Mouse (Mus musculus): ENCODE measurements around the gene Tnpo1. TPM values are rescaled to one million over a fixed set of nuclear protein-coding genes. Genes with fewer than 3 reads are reported as not detected.

Tnpo1 gene
- polyA plus RNA-seq, 1 experiment, result 36.0 TPM

- no peak for TF ChIP-seq TCF3 (IDR thresholded peaks at IDR 0.05; ENCODE audit: insufficient read length, low read depth)
- TF ChIP-seq USF1 (IDR thresholded peaks at IDR 0.05; ENCODE audit: low read depth), result no peak
- no peak for TF ChIP-seq MYOG (IDR thresholded peaks at IDR 0.05; ENCODE audit: control insufficient read depth in 1 of 3, insufficient read depth in 1 of 3, insufficient read length in 2 of 3, low read depth in 2 of 3)
- no peak for TF ChIP-seq MYOD1 (IDR thresholded peaks at IDR 0.05; ENCODE audit: control insufficient read depth in 1 of 3, insufficient read length in 2 of 3, low read depth in 2 of 3)
- no peak for TF ChIP-seq POLR2A (IDR thresholded peaks at IDR 0.05; ENCODE audit: insufficient read length, low read depth)
- no peak for TF ChIP-seq POLR2AphosphoS2 (IDR thresholded peaks at IDR 0.05; ENCODE audit: insufficient read length, low read depth)
- no peak for TF ChIP-seq MAX (IDR thresholded peaks at IDR 0.05; ENCODE audit: low read depth)
- TF ChIP-seq E2F4 (IDR thresholded peaks at IDR 0.05; ENCODE audit: insufficient read depth), result no peak
- no peak for TF ChIP-seq SRF (IDR thresholded peaks at IDR 0.05; ENCODE audit: control insufficient read depth, insufficient read length, low read depth)
- no peak for TF ChIP-seq TCF12 (IDR thresholded peaks at IDR 0.05; ENCODE audit: insufficient read depth, poor library complexity, severe bottlenecking)
- no peak overlapping the region for H3K4me2 ChIP-seq (ENCODE audit: low read depth)
- peaks cover 25% of the 10 kb centered on the region for H3K36me3 ChIP-seq (ENCODE audit: control insufficient read depth, insufficient read depth)
- H3ac ChIP-seq (ENCODE audit: control insufficient read depth, insufficient read length), result no peak overlapping the region
- no peak overlapping the region for H3K4me3 ChIP-seq
- peaks cover 96% of the 10 kb centered on the region for H3K79me2 ChIP-seq (ENCODE audit: control insufficient read depth, insufficient read depth)
- no peaks in the 10 kb centered on the region for H3K27me3 ChIP-seq (ENCODE audit: control insufficient read depth, insufficient read depth, insufficient read length)
Observed at GRCm38 (mm10) chr13:98904608-98905007, 21.6 kb downstream of the Tnpo1 start.

- no peak for TF ChIP-seq CEBPB (IDR thresholded peaks at IDR 0.05; ENCODE audit: insufficient read depth, poor library complexity, severe bottlenecking)
- TF ChIP-seq REST (IDR thresholded peaks at IDR 0.05; ENCODE audit: insufficient read depth, insufficient read length), result no peak
- no peak for TF ChIP-seq MYOD1 (IDR thresholded peaks at IDR 0.05; ENCODE audit: control insufficient read depth in 1 of 3, insufficient read length in 2 of 3, low read depth in 2 of 3)
- no peak for TF ChIP-seq MYOG (IDR thresholded peaks at IDR 0.05; ENCODE audit: control insufficient read depth in 1 of 3, insufficient read depth in 1 of 3, insufficient read length in 2 of 3, low read depth in 2 of 3)
- TF ChIP-seq TCF12 (IDR thresholded peaks at IDR 0.05; ENCODE audit: insufficient read depth, poor library complexity, severe bottlenecking), result no peak
- no peak for TF ChIP-seq TCF3 (IDR thresholded peaks at IDR 0.05; ENCODE audit: insufficient read length, low read depth)
- no peak for TF ChIP-seq USF1 (IDR thresholded peaks at IDR 0.05; ENCODE audit: low read depth)
- no peak for TF ChIP-seq POLR2AphosphoS2 (IDR thresholded peaks at IDR 0.05; ENCODE audit: insufficient read length, low read depth)
- H3K4me2 ChIP-seq (ENCODE audit: low read depth), result no peak overlapping the region
- H3K27me3 ChIP-seq (ENCODE audit: control insufficient read depth, insufficient read depth, insufficient read length), result no peaks in the 10 kb centered on the region
- peaks cover 25% of the 10 kb centered on the region for H3K36me3 ChIP-seq (ENCODE audit: control insufficient read depth, insufficient read depth)
- H3K79me2 ChIP-seq (ENCODE audit: control insufficient read depth, insufficient read depth), result peaks cover 94% of the 10 kb centered on the region
- H3K4me3 ChIP-seq, result no peak overlapping the region
- no peak overlapping the region for H3ac ChIP-seq (ENCODE audit: control insufficient read depth, insufficient read length)
Observed at GRCm38 (mm10) chr13:98902366-98903025, 23.7 kb downstream of the Tnpo1 start.

- Histone ChIP-seq H3K4me2 (ENCODE audit: low read depth) (no peak overlapping the region), H3K36me3 (ENCODE audit: control insufficient read depth, insufficient read depth) (peaks cover 14% of the 10 kb centered on the region), H3K4me3 (no peak overlapping the region), H3K27me3 (ENCODE audit: control insufficient read depth, insufficient read depth, insufficient read length) (no peaks in the 10 kb centered on the region), H3K79me2 (ENCODE audit: control insufficient read depth, insufficient read depth) (peaks cover 95% of the 10 kb centered on the region), H3ac (ENCODE audit: control insufficient read depth, insufficient read length) (no peak overlapping the region)
- TF ChIP-seq TCF3 (IDR thresholded peaks at IDR 0.05; ENCODE audit: insufficient read length, low read depth) (no peak), REST (IDR thresholded peaks at IDR 0.05; ENCODE audit: insufficient read depth, insufficient read length) (no peak), TCF12 (IDR thresholded peaks at IDR 0.05; ENCODE audit: insufficient read depth, poor library complexity, severe bottlenecking) (no peak), MYOD1 (IDR thresholded peaks at IDR 0.05; ENCODE audit: control insufficient read depth in 1 of 3, insufficient read length in 2 of 3, low read depth in 2 of 3) (no peak), USF1 (IDR thresholded peaks at IDR 0.05; ENCODE audit: low read depth) (no peak), POLR2AphosphoS2 (IDR thresholded peaks at IDR 0.05; ENCODE audit: insufficient read length, low read depth) (no peak), MAX (IDR thresholded peaks at IDR 0.05; ENCODE audit: low read depth) (no peak), SRF (IDR thresholded peaks at IDR 0.05; ENCODE audit: control insufficient read depth, insufficient read length, low read depth) (no peak), CEBPB (IDR thresholded peaks at IDR 0.05; ENCODE audit: insufficient read depth, poor library complexity, severe bottlenecking) (no peak), E2F4 (IDR thresholded peaks at IDR 0.05; ENCODE audit: insufficient read depth) (no peak), MYOG (IDR thresholded peaks at IDR 0.05; ENCODE audit: control insufficient read depth in 1 of 3, insufficient read depth in 1 of 3, insufficient read length in 2 of 3, low read depth in 2 of 3) (no peak), POLR2A (IDR thresholded peaks at IDR 0.05; ENCODE audit: insufficient read length, low read depth) (no peak)
Observed at GRCm38 (mm10) chr13:98899550-98899949, 26.6 kb downstream of the Tnpo1 start.

GRCm38 (mm10) chr13:98897577-98897976 lies 28.6 kb downstream of the Tnpo1 start:
- TF ChIP-seq TCF3 (IDR thresholded peaks at IDR 0.05; ENCODE audit: insufficient read length, low read depth), result no peak
- TF ChIP-seq POLR2AphosphoS2 (IDR thresholded peaks at IDR 0.05; ENCODE audit: insufficient read length, low read depth), result no peak
- TF ChIP-seq TCF12 (IDR thresholded peaks at IDR 0.05; ENCODE audit: insufficient read depth, poor library complexity, severe bottlenecking), result no peak
- no peak for TF ChIP-seq REST (IDR thresholded peaks at IDR 0.05; ENCODE audit: insufficient read depth, insufficient read length)
- no peak for TF ChIP-seq E2F4 (IDR thresholded peaks at IDR 0.05; ENCODE audit: insufficient read depth)
- TF ChIP-seq MYOD1 (IDR thresholded peaks at IDR 0.05; ENCODE audit: control insufficient read depth in 1 of 3, insufficient read length in 2 of 3, low read depth in 2 of 3), result no peak
- TF ChIP-seq SRF (IDR thresholded peaks at IDR 0.05; ENCODE audit: control insufficient read depth, insufficient read length, low read depth), result no peak
- TF ChIP-seq POLR2A (IDR thresholded peaks at IDR 0.05; ENCODE audit: insufficient read length, low read depth), result no peak
- no peak for TF ChIP-seq CEBPB (IDR thresholded peaks at IDR 0.05; ENCODE audit: insufficient read depth, poor library complexity, severe bottlenecking)
- no peak for TF ChIP-seq USF1 (IDR thresholded peaks at IDR 0.05; ENCODE audit: low read depth)
- TF ChIP-seq MYOG (IDR thresholded peaks at IDR 0.05; ENCODE audit: control insufficient read depth in 1 of 3, insufficient read depth in 1 of 3, insufficient read length in 2 of 3, low read depth in 2 of 3), result no peak
- no peak for TF ChIP-seq MAX (IDR thresholded peaks at IDR 0.05; ENCODE audit: low read depth)

More at GRCm38 (mm10) chr13:98897577-98897976, 28.6 kb downstream of the Tnpo1 start:
- Histone ChIP-seq H3K4me3 (no peak overlapping the region), H3K4me2 (ENCODE audit: low read depth) (no peak overlapping the region), H3ac (ENCODE audit: control insufficient read depth, insufficient read length) (no peak overlapping the region), H3K36me3 (ENCODE audit: control insufficient read depth, insufficient read depth) (peaks cover 4% of the 10 kb centered on the region), H3K27me3 (ENCODE audit: control insufficient read depth, insufficient read depth, insufficient read length) (no peaks in the 10 kb centered on the region), H3K79me2 (ENCODE audit: control insufficient read depth, insufficient read depth) (peaks cover 97% of the 10 kb centered on the region)

Data from myocyte (in vitro differentiated cells).